Mouse (Mus musculus): ENCODE measurements around the gene Nrip2.
A peak's percentile ranks its signal among the peaks of the same experiment; 100 is the strongest.

Gene Nrip2

DNA sequence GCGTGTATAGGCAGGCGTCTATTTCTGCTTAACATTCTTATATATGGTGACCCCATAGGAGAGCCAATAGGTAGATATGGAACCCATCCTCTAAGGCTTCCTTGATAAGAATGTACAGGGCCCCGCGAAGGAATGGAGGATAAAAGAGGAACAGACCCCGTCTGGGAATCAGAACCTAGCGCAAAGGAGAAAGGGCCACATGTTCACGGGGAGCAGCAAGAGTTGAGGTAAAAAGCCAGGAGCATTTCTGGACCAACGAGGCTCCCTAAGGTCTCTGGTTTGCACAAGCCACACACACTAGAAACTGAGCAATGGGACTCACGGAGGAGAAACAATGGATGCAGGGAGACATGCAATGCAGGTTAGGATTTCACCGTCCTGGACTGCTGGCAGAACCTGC lies 38.2 kb downstream of the Nrip2 start:
- DNase-seq (ENCODE audit: low read depth, low spot score): no peak

DNA sequence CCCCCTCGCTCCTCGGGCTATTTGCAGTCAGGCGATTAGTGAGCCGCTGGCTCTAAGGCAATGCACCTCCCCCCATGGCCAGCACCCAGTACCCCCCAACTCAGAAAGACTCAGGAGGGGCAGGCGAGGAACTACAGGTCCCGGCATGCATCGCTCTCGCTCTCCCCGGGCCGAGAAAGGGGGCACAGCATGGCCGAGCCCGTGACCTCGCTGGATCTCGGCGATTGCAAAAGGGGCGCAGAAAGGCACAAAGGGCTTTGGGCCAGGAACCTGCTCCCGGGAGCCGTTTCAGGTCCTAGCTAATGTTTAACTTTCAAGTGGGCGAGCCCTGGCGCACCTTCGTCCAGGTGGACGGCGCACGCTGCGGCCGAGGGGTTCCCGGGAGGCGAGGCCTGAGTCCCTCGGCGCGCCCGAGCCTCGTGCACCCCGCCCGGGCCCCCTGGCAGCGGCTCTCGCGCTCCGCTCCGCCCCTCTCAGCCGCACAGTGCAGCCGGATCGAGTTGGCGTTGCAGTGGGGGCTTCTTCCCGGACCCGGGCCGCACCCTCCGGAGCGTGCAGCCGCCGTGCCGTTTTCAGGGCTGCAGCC lies 38.7 kb downstream of the Nrip2 start:
- peak; percentile 57 for DNase-seq (ENCODE audit: low read depth, low spot score)

- peak; percentile 95 for DNase-seq (ENCODE audit: low read depth, low spot score)
These were observed 39.3 kb downstream of the Nrip2 start, which contains the start of gene Fkbp4 for GRCm38 (mm10) chr6:128438317-128438870. Gene Fkbp4, minus strand, starts transcription at chr6:128438677.

GRCm38 (mm10) chr6:128438871-128439341 lies 39.8 kb downstream of the Nrip2 start:
- no peak for DNase-seq (ENCODE audit: low read depth, low spot score)

DNA sequence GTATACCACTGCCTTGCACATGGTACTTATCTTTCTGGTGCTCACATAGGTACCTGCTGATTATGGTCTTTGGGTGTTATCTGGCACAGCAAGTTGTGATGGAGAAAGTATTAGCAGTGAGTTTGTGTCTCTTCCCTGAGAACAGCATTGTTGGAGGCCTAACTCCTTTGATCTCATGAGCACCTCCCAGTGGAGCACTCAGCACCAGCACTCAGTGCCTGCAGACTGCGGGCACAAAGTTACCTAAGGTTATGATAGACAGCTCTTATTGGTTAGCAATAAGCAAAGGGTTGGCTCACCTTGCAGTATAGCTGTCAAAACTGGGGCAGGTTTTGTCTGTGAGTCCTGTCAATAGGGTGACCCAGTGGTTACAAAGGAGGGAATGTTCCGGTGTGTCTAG lies 41.1 kb downstream of the Nrip2 start:
- peak; percentile 30 for DNase-seq (ENCODE audit: low read depth, low spot score)

DNA sequence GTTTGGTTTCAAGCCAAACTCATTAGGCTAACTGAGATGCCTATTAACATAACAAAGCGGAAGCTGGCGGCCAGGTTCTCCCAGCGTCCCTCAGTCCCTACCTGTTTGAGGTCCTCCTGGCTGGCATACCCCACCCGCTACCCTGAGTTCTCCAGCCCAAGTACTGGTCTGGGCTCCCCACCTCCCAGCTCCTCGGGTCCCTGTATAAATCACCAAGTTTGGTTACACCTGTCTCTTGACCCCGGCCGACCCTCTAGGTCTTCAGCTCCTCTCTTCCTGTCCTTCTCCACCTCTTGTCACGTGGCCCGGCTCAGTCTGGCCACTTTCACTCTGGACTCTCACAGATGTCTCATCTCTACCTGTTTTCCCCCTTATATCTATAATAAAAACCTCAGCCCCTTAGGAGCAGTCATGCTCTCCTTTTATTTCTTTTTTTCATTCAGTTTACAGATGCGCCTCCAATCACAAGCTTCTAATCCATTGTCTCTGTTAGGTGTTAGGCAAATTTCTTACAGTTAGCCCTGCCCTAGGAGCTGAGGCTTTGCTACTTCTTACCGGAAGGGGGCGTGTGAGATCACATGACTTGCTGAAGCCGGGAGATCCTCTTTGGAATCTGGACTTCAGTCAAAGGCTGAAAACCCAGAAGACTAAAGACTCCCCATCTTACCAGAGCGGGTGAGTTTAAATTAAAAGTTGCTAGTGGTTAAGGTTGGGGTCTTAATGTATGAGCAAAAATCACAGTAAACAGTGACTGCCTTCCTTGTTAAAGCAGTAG lies 46.9 kb downstream of the Nrip2 start:
- DNase-seq (ENCODE audit: low read depth, low spot score): peak; percentile 64

- no peak for DNase-seq (ENCODE audit: low read depth, low spot score)
These were observed 48.0 kb downstream of the Nrip2 start for GRCm38 (mm10) chr6:128447063-128447462.

DNA sequence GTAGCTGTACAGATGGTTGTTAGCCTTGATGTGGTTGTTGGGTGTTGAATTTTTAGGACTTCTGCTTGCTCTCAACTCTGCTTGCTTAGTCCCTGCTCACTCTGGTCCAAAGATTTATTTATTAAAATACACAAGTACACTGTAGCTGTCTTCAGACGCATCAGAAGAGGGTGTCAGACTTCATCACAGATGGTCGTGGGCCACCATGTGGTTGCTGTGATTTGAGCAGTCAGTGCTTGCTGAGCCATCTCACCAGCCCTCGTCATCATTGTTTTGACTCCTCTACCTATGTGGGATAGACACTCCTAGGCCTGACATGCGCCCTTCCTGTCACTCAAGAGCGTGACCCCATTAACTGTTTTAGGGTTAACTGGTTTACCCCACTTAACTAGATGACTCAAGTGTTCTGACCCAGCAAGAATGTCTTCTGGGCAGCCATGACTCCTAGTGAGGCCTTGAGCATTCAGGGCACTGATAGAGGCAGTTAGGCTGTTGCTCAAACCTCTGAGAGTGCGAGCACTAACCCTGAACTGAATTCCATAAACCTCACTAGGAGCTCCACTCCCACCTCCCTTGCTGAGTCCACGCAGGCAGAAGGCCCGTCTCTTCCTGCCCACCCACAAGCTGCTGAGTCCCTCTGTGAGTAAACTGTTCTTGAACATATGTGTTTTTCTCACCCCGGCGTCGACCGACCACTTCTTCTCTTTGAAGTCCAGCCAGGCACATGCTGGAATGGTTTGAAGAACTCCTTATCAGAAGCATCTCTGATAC lies 56.9 kb downstream of the Nrip2 start:
- DNase-seq (ENCODE audit: low read depth, low spot score): no peak

- DNase-seq (ENCODE audit: low read depth, low spot score): no peak
These were observed 58.1 kb downstream of the Nrip2 start for GRCm38 (mm10) chr6:128457186-128457585.

DNA sequence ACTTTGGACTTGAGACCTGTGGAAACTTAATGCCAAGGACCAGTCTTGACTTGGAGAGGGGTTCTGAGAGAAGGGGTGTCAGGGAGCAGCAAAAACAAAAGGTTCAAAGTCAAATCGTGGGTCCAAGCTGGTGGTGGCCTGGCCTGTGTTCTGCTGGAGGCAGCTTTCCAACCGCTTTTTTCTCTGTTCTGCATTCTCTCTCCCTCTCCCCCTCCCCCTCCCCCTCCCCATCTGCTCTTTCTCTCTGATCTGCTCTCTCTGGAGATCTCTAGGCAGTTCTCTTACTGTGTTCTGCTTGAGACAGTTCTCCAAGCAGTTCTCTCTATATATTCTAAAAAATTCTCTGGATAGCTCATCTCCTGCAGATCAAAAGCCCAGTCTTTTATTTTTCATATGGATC lies 61.2 kb downstream of the Nrip2 start:
- DNase-seq (ENCODE audit: low read depth, low spot score): no peak

GRCm38 (mm10) chr6:128460729-128461503 lies 61.8 kb downstream of the Nrip2 start:
- no peak for DNase-seq (ENCODE audit: low read depth, low spot score)

DNA sequence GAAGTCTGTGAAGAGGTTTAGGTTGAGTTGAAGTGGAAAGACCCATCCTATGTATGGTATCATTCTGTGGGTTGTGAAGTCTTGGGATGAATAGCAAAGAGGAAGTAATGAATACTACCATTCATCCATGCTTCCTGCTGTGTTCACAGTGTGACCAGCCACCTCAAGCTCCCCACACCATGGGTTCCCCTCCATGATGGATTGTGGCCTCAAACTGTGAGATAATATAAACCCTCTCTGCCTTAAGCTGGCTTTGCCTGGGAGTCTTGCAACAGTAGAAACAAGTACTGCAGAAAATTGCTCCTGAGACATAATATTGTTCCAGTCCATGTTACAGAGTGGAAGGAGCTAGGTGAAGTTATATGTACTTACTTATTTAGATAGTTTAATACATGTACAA lies 62.5 kb downstream of the Nrip2 start:
- DNase-seq (ENCODE audit: low read depth, low spot score): no peak

- no peak for DNase-seq (ENCODE audit: low read depth, low spot score)
These were observed 65.9 kb downstream of the Nrip2 start for GRCm38 (mm10) chr6:128464996-128465395.

Data from CD4-positive, CD25-positive, alpha-beta regulatory T cell, adult 2 months (primary cell).